Mouse (Mus musculus) stomach, postnatal 0 days (tissue): ENCODE measurements around the gene Vps53.

Experiments used
- CTCF ChIP-seq: IDR thresholded peaks from 2 replicates; pipeline ENCODE4 v1.5.1; 2016; ENCODE audit warnings: antibody characterized with exemption, low read depth, mild to moderate bottlenecking, moderate library complexity
- EP300 ChIP-seq: optimal IDR thresholded peaks from 2 replicates; pipeline ENCODE3; 2016; ENCODE audit warnings: antibody characterized with exemption

- TF ChIP-seq CTCF = no peak
- peak; percentile 88 for TF ChIP-seq EP300
Observed at GRCm38 (mm10) chr11:76099193-76099975, 80.1 kb downstream of the Vps53 start.
